Mouse (Mus musculus): ENCODE data around the gene Fjx1. TPM values are rescaled to one million over a fixed set of nuclear protein-coding genes. Genes with fewer than 3 reads are reported as not detected.
A peak's percentile ranks its signal among the peaks of the same experiment; 100 is the strongest.

The Fjx1 gene
- total RNA-seq, 2 experiments from 2014 or later = not detected

DNA sequence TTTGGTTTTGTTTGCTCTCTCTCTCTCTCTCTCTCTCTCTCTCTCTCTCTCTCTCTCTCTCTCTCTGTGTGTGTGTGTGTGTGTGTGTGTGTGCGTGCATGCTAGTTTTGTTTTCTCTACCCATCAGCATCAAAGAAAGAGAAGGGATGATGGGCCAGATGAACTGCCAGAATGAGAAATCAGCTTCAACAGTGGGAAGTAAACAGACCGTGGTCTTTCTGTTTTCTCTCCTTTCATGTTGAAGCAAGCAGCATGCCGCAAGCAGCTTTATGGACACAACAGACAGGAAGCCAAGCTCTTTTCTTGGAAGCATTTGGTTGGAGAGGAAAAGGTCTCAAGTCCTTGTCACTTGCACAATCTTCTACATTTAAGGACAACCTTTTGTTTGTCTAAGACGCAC lies 21.2 kb downstream of the Fjx1 start:
- ATAC-seq (replicated peaks; ENCODE audit: low FRiP score, low TSS enrichment, poor library complexity, severe bottlenecking) = no peak

DNA sequence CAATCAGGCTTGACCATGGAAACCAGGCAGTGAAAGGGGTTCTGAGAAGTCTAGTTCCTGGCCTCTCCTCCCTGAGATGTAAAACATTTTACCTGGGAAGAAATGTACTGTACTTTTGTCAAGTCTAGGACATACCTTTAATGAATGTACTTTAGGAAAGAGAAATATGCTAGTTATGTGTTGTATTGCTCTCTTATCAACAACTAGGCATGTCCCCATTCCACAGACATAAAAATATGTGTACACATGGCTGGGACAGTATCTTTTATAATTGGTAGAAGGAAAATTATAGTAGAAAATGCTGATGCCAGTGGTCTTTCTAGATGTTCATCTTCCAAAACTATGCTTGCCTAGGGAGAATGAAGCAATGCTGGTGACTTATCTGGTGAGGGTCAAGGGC lies 24.3 kb downstream of the Fjx1 start:
- ATAC-seq (replicated peaks; ENCODE audit: low FRiP score, low TSS enrichment, poor library complexity, severe bottlenecking) = no peak

DNA sequence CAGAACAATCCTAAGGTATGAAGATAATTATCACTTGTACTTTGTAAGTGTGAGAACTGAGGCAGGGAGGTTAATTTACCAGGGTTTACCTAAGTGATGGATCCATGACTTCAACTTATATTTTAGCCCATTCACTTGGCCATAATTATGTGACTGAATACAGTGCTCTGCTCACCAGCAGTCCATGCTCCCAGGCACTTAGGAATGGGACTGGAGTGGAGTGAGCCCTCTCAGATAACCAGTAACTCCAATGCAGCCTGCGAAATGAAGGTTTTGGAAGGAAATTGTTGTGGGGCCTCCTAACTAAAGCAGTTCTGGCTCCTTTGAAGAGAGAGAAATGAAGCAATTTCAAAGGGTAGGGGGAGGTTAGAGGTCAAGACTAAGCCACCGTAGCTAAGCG lies 25.9 kb downstream of the Fjx1 start:
- ATAC-seq (replicated peaks; ENCODE audit: low FRiP score, low TSS enrichment, poor library complexity, severe bottlenecking) = no peak

DNA sequence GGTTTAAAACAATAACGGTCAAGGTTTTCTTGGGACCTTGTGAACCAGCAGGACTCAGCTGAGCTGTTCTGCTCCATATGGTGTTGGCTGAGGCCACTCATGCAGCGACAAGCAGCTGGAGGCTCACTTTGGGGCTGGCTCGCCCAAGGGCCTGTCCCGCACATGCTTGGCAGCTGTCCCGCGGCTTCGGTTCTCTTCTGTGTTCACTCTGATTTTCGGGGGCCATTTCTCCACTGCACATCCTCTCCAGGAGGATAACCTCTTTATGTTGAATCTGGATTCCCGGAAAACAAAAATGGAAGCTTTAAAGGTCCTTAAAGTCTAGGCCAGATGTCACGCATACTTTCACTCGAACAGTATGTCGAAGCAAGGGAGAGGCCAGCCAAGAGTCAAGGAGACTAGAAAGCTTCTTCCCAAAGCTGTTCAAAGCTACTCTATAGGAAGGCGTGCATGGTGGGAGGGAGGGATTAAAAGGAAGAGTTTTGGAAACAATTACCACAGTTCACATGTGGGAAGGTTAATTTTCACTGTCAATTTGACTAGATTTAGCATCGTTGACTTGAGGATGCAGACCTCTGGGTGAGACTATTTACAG lies 36.1 kb downstream of the Fjx1 start:
- no peak for ATAC-seq (replicated peaks; ENCODE audit: low FRiP score, low TSS enrichment, poor library complexity, severe bottlenecking)

DNA sequence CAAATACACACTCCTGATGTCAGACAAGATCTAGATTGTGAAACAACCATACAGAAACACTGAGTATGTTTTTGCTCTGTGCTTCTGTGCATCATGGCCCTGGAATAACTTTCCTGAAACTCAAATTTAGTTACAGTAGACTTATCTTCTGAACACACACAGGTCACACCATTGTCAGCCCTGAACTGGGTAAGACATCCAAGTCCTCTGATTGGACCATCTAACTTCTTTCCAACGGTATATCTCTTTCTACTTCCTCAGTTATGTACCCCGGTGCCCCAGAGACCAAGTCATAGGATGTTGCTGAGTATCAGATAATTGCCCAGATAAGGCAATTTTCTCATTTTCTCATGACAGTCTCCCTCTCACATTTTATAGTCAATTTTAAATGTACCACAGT lies 39.6 kb downstream of the Fjx1 start:
- ATAC-seq (replicated peaks; ENCODE audit: low FRiP score, low TSS enrichment, poor library complexity, severe bottlenecking) = no peak

DNA sequence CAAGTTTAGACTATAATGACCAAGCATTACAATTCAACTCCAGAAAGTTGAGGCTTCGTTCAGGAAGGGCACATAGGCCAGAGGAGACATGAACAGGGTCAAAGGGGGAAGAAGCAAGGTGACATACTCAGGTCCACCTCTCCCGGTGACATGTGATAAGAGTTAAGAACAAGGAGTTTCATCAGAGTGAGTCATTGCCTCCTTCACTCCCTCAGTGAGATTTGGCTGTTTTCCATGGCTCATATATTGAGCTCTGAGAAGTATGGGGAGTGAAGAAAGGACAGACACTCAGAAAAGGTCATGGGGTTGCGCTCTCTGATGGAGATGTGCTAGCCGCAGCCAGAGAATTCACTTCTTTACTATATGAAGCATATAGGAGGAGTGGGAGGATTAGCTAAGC lies 41.7 kb downstream of the Fjx1 start:
- ATAC-seq (replicated peaks; ENCODE audit: low FRiP score, low TSS enrichment, poor library complexity, severe bottlenecking) = no peak

DNA sequence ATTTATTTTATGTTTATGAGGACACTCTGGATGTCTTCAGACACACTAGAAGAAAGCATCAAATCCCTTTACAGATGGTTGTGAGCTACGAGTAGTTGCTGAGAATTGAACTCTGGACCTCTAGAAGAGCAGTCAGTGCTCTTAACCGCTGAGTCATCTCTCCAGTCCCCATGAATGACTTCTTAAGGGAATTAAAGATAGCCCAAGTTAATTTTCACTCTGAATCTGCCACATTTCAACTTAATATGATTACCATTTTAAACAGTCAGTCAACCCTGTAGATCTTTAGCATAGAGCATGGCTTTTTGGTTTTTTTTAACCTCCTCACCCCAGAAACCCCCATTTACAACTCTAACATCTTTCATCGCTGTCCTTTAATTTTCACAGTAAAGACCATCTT lies 42.6 kb downstream of the Fjx1 start:
- ATAC-seq (replicated peaks; ENCODE audit: low FRiP score, low TSS enrichment, poor library complexity, severe bottlenecking) = no peak

DNA sequence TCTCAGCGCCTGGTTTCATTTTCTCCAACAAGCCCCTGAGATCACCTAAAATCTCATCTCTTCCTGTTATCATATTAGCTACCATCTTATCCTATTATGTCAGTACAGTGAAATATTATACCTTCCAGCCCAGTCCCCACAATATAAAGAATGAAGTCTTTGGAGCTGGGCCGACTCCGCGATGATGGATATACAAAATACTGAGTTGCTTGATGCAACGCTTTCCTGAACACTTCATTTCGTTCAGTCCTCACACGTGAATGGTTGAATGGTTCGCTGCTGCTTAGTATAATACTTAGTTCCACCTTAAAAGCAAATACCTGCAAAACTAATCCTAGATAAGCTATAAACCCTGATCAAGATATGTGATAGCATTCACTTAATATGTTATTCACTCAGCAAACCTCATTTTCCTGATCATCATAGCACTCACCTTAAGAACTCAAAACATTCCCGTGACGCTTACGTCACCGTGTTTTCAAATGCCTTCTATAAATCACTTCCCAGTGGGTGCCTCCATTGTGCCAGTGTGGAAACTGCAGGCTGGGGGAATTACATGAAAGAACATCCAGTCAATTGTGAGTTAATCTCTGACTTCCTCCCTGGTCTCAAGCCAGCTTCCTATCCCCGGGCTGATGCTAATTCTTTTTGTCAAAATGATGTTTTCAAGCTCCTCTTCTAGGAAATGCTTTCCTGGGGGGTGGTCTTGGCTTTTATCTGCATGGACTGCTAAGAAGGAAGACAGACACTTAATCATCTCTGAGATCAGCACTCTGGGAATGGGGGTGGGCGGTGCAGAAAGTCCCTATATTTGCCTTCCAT lies 44.7 kb downstream of the Fjx1 start, which contains the start of gene Trim44:
TSS of gene Trim44 (minus strand) at position 466 of the 822 bp plus-strand sequence.
- no peak for ATAC-seq (replicated peaks; ENCODE audit: low FRiP score, low TSS enrichment, poor library complexity, severe bottlenecking)

DNA sequence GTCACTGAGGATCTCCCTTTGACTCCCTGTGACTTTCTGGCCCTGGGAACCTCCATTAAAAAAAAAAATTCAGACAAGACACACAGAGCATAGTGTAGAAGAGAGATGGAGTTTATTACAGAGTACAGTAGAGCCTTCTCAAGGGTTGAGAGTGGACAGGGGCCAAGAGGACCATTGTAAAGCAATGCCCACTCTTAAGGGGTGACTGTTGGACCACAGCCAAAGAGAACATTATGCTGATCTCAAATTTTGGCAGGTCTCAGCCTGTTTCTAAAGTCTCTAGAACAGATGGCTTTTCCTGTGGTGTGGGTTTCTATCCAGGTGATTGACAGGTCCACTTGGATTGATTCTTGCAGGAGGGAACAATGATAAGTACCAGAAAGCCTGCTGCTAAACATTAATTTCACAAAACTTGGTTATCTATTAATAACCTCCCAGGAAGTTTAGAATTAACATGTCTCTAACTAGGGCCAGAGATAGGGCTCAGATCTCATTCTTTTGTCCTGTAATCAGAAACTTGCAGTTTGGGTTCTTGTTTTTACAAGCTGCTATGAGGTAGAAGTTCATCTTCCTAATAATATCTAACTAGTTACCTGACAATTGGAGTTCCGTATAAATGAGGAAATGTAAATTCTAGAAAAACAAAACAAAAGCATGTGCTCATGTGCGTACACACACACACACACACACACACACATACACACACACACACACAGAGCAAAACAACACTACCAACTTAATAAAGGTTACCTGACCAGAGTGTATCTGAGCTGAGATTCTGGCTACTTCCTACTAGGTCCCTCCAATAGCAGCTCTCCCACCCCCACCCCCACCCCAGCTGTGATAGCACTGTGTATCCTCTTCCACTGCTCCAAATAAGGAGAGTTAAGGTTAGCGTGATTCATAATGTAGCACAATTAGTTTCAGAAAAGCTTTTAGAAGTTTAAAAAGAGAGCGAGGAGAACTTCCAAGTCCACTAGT lies 45.7 kb downstream of the Fjx1 start:
- ATAC-seq (replicated peaks; ENCODE audit: low FRiP score, low TSS enrichment, poor library complexity, severe bottlenecking) = 0 out of 2 replicates have a peak, but pooled peaks have one; percentile 33

DNA sequence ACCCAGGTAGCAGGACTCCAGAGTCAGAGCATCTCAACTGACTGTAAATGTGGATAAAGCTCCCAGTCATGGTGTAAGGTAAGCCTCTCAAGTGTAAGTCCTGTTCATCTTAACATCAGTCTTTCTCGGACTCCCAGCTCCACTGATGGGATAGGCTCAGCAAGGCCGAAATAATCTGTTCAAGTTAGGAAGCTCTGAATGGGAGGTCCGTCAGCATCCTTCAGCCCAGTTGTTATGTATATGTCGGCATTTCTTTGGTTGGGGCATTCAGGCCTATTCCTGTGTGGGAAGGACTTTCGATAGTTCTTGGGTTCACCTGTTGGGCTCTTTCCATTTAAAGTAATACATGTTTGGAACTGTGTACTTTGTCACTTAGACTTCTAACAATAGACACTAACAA lies 48.3 kb downstream of the Fjx1 start:
- no peak for ATAC-seq (replicated peaks; ENCODE audit: low FRiP score, low TSS enrichment, poor library complexity, severe bottlenecking)

DNA sequence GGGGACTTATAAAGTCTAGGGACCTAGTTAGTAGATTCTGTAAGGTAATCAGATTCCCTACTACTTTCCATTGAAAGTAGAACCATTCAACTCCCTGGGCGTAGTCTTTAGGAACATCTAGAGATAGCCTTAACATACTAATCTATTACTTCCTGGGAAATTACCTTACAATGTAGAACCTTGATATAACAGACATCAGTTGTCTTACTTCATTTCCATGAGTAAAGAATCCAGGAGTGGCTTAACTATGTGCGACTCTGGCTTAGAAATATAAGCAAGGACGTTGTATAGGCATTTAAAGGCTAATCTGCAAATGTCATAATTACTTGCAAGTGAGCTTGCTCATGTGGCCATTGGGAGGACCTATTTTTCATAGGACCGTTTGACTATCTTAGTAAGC lies 49.0 kb downstream of the Fjx1 start:
- ATAC-seq (replicated peaks; ENCODE audit: low FRiP score, low TSS enrichment, poor library complexity, severe bottlenecking) = no peak

DNA sequence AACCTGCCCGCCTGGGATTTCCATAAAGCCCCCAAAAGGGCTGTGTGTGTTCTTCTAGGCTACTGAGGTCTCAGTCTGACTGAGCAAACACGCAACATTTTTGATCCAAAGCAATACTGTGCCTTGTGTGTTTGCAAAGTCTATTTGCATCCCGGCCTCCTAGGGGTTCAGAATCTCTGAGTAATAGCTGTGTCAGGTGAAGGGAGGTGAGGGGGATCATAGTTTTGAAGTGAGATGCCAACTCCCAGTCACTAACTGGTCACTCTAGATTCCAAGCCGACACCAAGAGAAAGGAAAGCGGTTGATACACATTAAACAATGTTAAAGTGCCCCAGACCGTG lies 51.0 kb downstream of the Fjx1 start:
- ATAC-seq (replicated peaks; ENCODE audit: low FRiP score, low TSS enrichment, poor library complexity, severe bottlenecking) = no peak

DNA sequence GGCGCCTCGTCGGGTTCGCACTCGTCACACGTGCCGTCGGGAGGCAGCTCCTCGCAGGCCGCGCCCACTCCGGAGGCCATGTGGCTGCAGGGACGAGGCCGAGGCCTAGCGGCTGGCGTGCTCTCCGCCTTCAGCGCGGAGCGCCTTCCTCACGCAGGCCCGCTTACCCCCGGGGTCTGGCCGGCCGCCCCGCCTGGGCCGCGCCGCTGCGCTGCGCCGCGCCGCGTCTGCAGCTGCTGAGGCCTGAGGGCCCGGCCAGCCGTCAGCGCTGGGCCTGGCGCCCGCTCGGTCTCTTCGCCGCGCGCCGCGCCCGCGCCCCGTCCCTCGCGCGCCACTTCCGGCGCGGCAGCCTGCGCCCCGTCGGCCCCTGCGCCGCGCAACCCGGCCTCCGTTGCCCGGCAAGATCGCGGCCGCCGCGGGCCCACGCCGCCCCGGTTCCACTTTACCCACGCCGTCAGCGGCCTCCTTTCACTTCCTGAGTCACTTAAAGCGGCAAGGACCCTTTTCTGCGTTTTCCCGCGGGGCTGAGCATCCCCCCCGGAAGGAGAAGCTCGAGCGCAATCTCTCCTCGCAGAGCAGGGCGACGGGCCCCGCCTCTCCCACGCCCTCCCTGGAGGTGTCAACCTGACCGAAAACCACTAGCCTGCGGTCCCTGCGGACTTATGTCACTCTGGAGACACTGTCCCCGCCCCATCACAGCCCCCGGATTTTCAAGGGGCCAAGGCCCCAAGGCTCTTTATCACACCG lies 51.5 kb downstream of the Fjx1 start:
- ATAC-seq (replicated peaks; ENCODE audit: low FRiP score, low TSS enrichment, poor library complexity, severe bottlenecking) = peak; percentile 95

DNA sequence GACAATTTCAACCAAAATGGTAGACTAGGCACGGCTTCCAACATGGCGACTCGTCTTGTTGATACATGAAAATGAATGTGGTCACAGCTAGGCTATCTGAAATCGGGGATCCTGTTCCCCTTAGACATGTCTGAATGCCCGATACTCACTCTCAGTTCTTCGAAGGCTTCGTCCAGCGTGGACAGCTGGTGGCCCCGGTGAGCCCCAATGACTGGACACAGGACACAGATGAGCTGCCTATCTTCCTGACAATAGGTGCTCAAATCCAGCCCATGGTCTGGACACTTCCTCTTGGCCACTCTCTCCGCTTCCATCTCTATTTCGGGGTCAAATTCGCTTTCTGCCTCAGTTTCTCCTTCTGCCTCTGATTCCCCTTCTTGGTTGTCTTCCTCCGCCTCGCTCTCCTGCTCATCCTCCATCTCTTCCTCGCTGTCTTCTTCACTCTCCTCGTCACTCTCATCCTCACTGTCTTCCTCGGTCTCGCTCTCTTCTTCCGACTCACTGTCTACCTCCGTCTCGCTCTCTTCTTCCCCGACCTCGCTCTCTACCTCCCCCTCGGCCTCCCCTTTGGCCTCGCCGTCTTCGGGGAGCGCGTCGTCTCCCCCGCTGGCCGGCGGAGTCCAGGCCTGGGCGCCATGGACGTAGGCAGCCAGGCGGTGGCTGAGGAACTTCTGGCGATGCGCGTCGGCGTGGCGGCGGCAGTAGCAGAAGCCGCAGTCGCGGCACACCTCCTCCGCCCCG lies 52.3 kb downstream of the Fjx1 start:
- no peak for ATAC-seq (replicated peaks; ENCODE audit: low FRiP score, low TSS enrichment, poor library complexity, severe bottlenecking)

Other genes with a start within 250 kb of the Fjx1 start
- 34.9 and 37.2 TPM in 2 replicates for gene Trim44, start 44.7 kb downstream of the Fjx1 start, total RNA-seq (2014; fragmentation: Nextera tagmentation)
- gene Trim44, start 44.7 kb downstream of the Fjx1 start, total RNA-seq (2017) = 34.0 and 45.1 TPM in 2 replicates
- gene Pamr1, start 97.5 kb upstream of the Fjx1 start, total RNA-seq (2014; fragmentation: Nextera tagmentation) = not detected in 2 replicates
- gene Pamr1, start 97.5 kb upstream of the Fjx1 start, total RNA-seq (2017) = not detected in 2 replicates
- not detected in 2 replicates for gene Slc1a2, start 206.2 kb upstream of the Fjx1 start, total RNA-seq (2014; fragmentation: Nextera tagmentation)
- gene Slc1a2, start 206.2 kb upstream of the Fjx1 start, total RNA-seq (2017) = not detected in 2 replicates

Measured in megakaryocyte-erythroid progenitor cell, adult 5-6 weeks (primary cell).